Mouse (Mus musculus) midbrain, embryonic 12.5 days (tissue): ENCODE measurements around the gene Fgb. TPM values are rescaled to one million over a fixed set of nuclear protein-coding genes. Genes with fewer than 3 reads are reported as not detected.
A peak's percentile ranks its signal among the peaks of the same experiment; 100 is the strongest.

Experiments used
- ATAC-seq: fragments of 200-750 bp; cut with Nextera tagmentation; 2 replicates; pipeline ENCODE4 v1.8.0; 2017; ENCODE audit warnings: low read depth, moderate TSS enrichment, moderate library complexity; ENCODE audit not compliant: low FRiP score
- H3K27ac ChIP-seq: fragments of 300-500 bp; sonication (generic); replicated peaks from 2 replicates; pipeline ENCODE4 v1.5.1; 2016; ENCODE audit warnings: mild to moderate bottlenecking
- H3K27me3 ChIP-seq: fragments of 300-500 bp; sonication (generic); 2 replicates; pipeline ENCODE4 v1.6.1; 2016; ENCODE audit warnings: mild to moderate bottlenecking
- H3K36me3 ChIP-seq: fragments of 300-500 bp; sonication (generic); 2 replicates; pipeline ENCODE4 v1.6.1; 2016
- H3K4me1 ChIP-seq: fragments of 300-500 bp; sonication (generic); 2 replicates; pipeline ENCODE4 v1.6.1; 2016
- H3K4me2 ChIP-seq: fragments of 300-500 bp; sonication (generic); replicated peaks from 2 replicates; pipeline ENCODE4 v1.6.1; 2016; ENCODE audit warnings: mild to moderate bottlenecking, moderate library complexity
- H3K4me3 ChIP-seq: fragments of 300-500 bp; sonication (generic); 2 replicates; pipeline ENCODE4 v1.5.1; 2016; ENCODE audit warnings: mild to moderate bottlenecking
- H3K9ac ChIP-seq: fragments of 300-500 bp; sonication (generic); replicated peaks from 2 replicates; pipeline ENCODE4 v1.6.1; 2016; ENCODE audit warnings: mild to moderate bottlenecking, moderate library complexity
- H3K9me3 ChIP-seq: fragments of 300-500 bp; sonication (generic); 2 replicates; pipeline ENCODE4 v1.6.1; 2016; ENCODE audit warnings: mild to moderate bottlenecking
- WGBS: fragments of 180-500 bp; shearing (Covaris S2); methylation state at CpG from one replicate; pipeline ENCODE4 v1.1.7; 2016; 5-methylcytosine and 5-hydroxymethylcytosine counted together
- polyA plus RNA-seq: library from polyadenylated mRNA; unstranded; fragments of >200 nt; fragmentation: Nextera tagmentation; extraction: Ambion mirVana; gene quantifications from 2 replicates; pipeline ENCODE4 v1.2.1, GENCODE M21; 2016

The Fgb gene
- polyA plus RNA-seq, 1 experiment from 2014 or later, result not detected

GRCm38 (mm10) chr3:83053758-83054157, 4.1 kb upstream of the Fgb start:
- Histone ChIP-seq H3K9ac (no peak overlapping the region), H3K9me3 (no peaks in the 10 kb centered on the region)

GRCm38 (mm10) chr3:83053126-83053525, 3.5 kb upstream of the Fgb start:
- Histone ChIP-seq H3K36me3 (peaks cover 10% of the 10 kb centered on the region), H3K9me3 (no peaks in the 10 kb centered on the region), H3K4me3 (no peak overlapping the region), H3K9ac (no peak overlapping the region), H3K4me2 (no peak overlapping the region), H3K4me1 (peaks cover 10% of the 10 kb centered on the region), H3K27ac (no peak overlapping the region), H3K27me3 (no peaks in the 10 kb centered on the region)
- ATAC-seq, result no peak
- 90% methylated on average over 7 of the region's 7 CpGs for WGBS

More at GRCm38 (mm10) chr3:83053758-83054157, 4.1 kb upstream of the Fgb start:
- H3K36me3 ChIP-seq, result peaks cover 15% of the 10 kb centered on the region
- no peaks in the 10 kb centered on the region for H3K27me3 ChIP-seq
- ATAC-seq, result no peak
- no peak overlapping the region for H3K27ac ChIP-seq
- H3K4me1 ChIP-seq, result peaks cover 10% of the 10 kb centered on the region
- WGBS, result 39% methylated on average over 10 of the region's 10 CpGs
- H3K4me2 ChIP-seq, result no peak overlapping the region
- no peak overlapping the region for H3K4me3 ChIP-seq

GRCm38 (mm10) chr3:83052102-83052501, 2.4 kb upstream of the Fgb start:
- H3K4me2 ChIP-seq, result no peak overlapping the region
- 84% methylated on average over 5 of the region's 5 CpGs for WGBS

DNA sequence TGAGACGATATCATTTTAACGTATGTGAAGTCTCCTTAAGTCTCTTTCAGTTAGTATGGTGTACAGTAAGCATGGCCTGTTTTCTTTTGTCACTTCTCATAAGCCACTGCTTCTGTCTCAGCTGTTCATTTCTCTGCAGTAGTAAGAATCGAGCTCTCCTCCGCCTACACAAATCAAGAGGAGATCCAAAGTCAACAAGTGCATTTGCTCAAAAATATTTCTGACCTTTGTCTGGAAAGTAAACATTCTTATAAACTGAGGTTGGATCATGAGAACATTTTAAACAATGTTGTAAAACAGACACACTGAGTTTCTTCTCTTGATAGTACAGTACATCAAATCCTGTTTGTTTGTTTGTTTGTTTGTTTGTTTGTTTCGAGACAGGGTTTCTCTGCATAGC, 998 bp upstream of the Fgb start:
- no peaks in the 10 kb centered on the region for H3K4me1 ChIP-seq
- no peak overlapping the region for H3K4me3 ChIP-seq
- H3K27ac ChIP-seq, result no peak overlapping the region
- no peak overlapping the region for H3K4me2 ChIP-seq
- H3K27me3 ChIP-seq, result no peaks in the 10 kb centered on the region
- H3K9me3 ChIP-seq, result no peaks in the 10 kb centered on the region
- no peak overlapping the region for H3K9ac ChIP-seq
- ATAC-seq, result no peak
- WGBS, result 84% methylated on average over 5 of the region's 5 CpGs
- no peaks in the 10 kb centered on the region for H3K36me3 ChIP-seq

More at GRCm38 (mm10) chr3:83052102-83052501, 2.4 kb upstream of the Fgb start:
- Histone ChIP-seq H3K4me3 (no peak overlapping the region), H3K27me3 (no peaks in the 10 kb centered on the region), H3K36me3 (peaks cover 1% of the 10 kb centered on the region; the same call in 1 of the 2 replicates), H3K4me1 (peaks cover 10% of the 10 kb centered on the region), H3K9ac (no peak overlapping the region), H3K9me3 (no peaks in the 10 kb centered on the region), H3K27ac (no peak overlapping the region)
- no peak for ATAC-seq

GRCm38 (mm10) chr3:83046649-83047048, 3.0 kb downstream of the Fgb start:
- Histone ChIP-seq H3K27ac (no peak overlapping the region), H3K9ac (no peak overlapping the region), H3K36me3 (no peaks in the 10 kb centered on the region), H3K4me3 (no peak overlapping the region), H3K4me1 (no peaks in the 10 kb centered on the region), H3K4me2 (no peak overlapping the region), H3K27me3 (no peaks in the 10 kb centered on the region), H3K9me3 (no peaks in the 10 kb centered on the region)
- no peak for ATAC-seq
- WGBS, result 85% methylated on average over 11 of the region's 11 CpGs

DNA sequence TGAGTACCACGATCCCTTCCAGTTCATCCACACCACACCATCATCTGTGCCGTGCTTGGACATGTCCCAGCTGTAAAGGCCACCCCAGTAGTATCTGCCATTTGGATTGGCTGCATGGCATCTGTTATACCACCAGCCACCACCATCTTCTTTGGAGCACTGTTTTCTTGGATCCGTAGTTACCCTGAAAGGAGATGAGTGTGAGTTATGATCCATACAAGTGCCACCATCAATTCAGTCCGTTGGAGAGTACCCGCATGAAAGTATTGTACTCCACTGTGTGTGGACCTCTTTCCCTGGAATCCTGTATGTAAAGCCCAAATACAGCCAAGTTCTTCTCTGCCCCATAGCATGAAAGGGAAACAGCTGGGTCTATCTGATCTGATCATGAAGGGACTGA, 7.2 kb downstream of the Fgb start:
- Histone ChIP-seq H3K4me1 (no peaks in the 10 kb centered on the region), H3K4me2 (no peak overlapping the region), H3K36me3 (no peaks in the 10 kb centered on the region), H3K9me3 (no peaks in the 10 kb centered on the region), H3K9ac (no peak overlapping the region), H3K4me3 (no peak overlapping the region), H3K27ac (no peak overlapping the region), H3K27me3 (no peaks in the 10 kb centered on the region)
- WGBS, result 92% methylated on average over 5 of the region's 5 CpGs
- no peak for ATAC-seq

DNA sequence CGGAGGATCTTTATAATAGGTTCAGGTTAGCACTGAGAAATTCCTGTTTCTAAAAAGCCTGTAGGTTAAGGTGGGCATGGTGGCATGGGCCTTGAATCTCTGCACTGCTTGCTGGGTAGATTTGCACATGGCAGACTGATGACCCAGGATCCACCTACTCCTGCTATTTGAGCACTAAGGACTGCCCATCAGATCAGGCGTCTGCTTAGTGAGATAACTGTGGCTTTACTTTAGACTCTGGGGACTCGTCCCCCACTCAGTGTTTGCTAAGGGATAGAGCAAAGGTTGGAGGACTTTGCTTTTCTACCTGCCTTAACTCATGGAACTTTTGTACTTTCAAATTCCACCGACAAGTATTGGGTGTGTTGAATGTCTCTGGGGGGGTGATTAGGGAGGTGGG, 10.0 kb downstream of the Fgb start:
- no peak overlapping the region for H3K9ac ChIP-seq
- WGBS, result 75% methylated on average over 4 of the region's 4 CpGs
- H3K4me3 ChIP-seq, result no peak overlapping the region
- no peak for ATAC-seq
- H3K4me2 ChIP-seq, result no peak overlapping the region
- H3K36me3 ChIP-seq, result no peaks in the 10 kb centered on the region
- no peak overlapping the region for H3K27ac ChIP-seq
- no peaks in the 10 kb centered on the region for H3K27me3 ChIP-seq
- no peaks in the 10 kb centered on the region for H3K9me3 ChIP-seq
- H3K4me1 ChIP-seq, result no peaks in the 10 kb centered on the region

GRCm38 (mm10) chr3:83038865-83039264, 10.8 kb downstream of the Fgb start:
- no peaks in the 10 kb centered on the region for H3K27me3 ChIP-seq
- no peak overlapping the region for H3K4me3 ChIP-seq
- H3K4me1 ChIP-seq, result no peaks in the 10 kb centered on the region
- H3K9me3 ChIP-seq, result no peaks in the 10 kb centered on the region
- no peaks in the 10 kb centered on the region for H3K36me3 ChIP-seq
- no peak overlapping the region for H3K9ac ChIP-seq
- ATAC-seq, result no peak
- WGBS, result 79% methylated on average over 2 of the region's 2 CpGs
- no peak overlapping the region for H3K27ac ChIP-seq
- H3K4me2 ChIP-seq, result no peak overlapping the region

DNA sequence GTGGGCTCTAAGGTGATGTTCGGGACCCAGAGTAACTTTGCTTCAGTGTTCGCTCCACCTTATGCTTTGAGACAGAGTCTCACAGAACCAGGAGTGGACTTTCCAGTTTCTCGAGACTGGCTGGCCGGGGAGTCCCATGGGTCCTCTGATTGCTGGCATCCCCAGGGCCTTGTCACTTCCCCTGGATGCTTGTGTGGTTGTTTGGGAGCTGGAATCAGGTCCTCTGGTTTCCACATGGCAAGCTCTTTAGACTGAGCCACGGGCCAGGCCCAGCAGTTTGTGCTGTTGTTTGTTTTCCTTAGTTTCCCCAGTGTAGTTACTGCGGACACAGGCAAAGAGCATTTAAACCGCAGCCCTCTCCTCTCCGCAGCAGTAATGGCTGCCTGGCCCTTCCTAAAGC, 15.9 kb downstream of the Fgb start:
- no peaks in the 10 kb centered on the region for H3K27me3 ChIP-seq
- H3K36me3 ChIP-seq, result no peaks in the 10 kb centered on the region
- 0 out of 2 replicates have a peak, but pooled peaks cover 3% of the 10 kb centered on the region for H3K4me1 ChIP-seq
- WGBS, result 78% methylated on average over 8 of the region's 8 CpGs
- no peak overlapping the region for H3K4me2 ChIP-seq
- no peak for ATAC-seq
- H3K9me3 ChIP-seq, result no peaks in the 10 kb centered on the region
- no peak overlapping the region for H3K27ac ChIP-seq
- H3K9ac ChIP-seq, result no peak overlapping the region
- no peak overlapping the region for H3K4me3 ChIP-seq

DNA sequence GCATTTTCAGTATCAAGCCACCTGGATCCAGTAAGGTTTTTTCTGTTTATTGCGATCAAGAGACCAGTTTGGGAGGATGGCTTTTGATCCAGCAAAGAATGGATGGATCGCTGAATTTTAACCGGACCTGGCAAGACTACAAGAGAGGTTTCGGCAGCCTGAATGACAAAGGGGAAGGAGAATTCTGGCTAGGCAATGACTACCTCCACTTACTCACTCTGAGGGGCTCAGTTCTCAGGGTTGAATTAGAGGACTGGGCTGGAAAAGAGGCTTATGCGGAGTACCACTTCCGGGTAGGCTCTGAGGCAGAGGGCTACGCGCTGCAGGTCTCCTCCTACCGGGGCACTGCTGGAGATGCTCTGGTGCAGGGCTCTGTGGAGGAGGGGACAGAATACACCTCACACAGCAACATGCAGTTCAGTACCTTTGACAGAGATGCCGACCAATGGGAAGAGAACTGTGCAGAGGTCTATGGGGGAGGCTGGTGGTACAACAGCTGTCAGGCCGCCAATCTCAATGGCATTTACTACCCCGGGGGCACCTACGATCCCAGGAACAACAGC, 16.8 kb downstream of the Fgb start:
- Histone ChIP-seq H3K4me3 (peak overlapping the region; percentile 13; the same call in 1 of the 2 replicates), H3K27me3 (no peaks in the 10 kb centered on the region), H3K4me2 (peak overlapping the region; percentile 38), H3K4me1 (0 out of 2 replicates have a peak, but pooled peaks cover 3% of the 10 kb centered on the region), H3K9me3 (no peaks in the 10 kb centered on the region), H3K9ac (no peak overlapping the region), H3K36me3 (no peaks in the 10 kb centered on the region), H3K27ac (no peak overlapping the region)
- ATAC-seq, result peak; percentile 54; the same call in 1 of the 2 replicates
- 40% methylated on average over 13 of the region's 13 CpGs for WGBS

DNA sequence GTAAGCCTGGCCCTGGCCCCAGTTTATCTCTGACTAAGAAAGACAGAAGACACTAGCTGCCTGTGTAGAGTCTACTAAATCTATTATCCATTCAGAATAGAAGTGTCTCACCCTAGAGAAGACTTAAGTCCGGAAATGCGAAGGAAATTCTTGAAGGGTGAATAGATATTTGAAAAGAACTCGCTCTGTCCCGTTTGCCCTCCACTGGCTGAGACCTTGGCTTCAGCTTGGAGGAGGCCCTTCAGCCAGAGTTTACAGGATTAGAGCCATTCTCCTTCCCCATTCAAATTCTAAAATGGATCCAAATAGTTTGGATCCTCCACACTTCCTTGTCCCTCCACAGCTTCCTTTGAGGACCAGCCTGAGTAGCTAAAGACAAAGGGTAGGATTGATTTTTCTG, 19.3 kb downstream of the Fgb start:
- 78% methylated on average over 4 of the region's 4 CpGs for WGBS
- Histone ChIP-seq H3K27me3 (no peaks in the 10 kb centered on the region), H3K4me1 (0 out of 2 replicates have a peak, but pooled peaks cover 3% of the 10 kb centered on the region), H3K36me3 (no peaks in the 10 kb centered on the region), H3K9me3 (no peaks in the 10 kb centered on the region), H3K4me2 (no peak overlapping the region), H3K9ac (no peak overlapping the region), H3K27ac (no peak overlapping the region), H3K4me3 (no peak overlapping the region)
- no peak for ATAC-seq

DNA sequence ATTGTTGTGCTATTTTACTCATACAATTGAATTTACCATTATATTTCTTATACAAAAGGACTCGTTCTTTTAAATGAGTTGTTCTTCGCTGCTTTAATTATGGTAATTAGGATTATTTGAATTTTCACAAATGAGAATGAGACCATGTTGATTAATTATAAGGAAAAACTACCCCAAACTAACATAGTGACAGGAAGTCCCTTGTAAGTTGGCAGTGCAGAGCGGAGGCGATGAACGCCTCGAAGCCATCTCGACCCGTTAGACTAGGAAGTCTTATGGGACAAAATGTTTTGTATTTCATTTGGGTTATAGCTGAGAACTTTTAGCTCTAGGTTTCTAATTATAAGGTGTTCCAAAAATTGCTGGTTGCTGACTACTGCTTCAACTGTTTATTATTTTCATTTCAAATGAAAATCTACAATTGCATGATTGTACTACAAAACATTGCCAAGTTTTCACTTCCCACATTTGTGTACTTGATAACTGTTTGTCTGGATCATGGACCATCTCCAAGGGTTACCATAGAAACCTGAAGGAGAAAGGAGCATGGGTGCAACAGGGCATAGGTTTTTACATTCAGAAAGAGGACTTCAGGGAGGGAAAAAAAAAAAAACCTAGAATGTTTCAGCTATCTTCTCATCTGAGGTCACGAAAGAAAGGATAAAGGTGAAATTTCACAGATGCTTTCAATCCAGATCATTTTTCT, 22.0 kb downstream of the Fgb start:
- H3K4me1 ChIP-seq, result no peaks in the 10 kb centered on the region

More for the DNA sequence above, 22.0 kb downstream of the Fgb start:
- no peak overlapping the region for H3K4me2 ChIP-seq
- H3K36me3 ChIP-seq, result no peaks in the 10 kb centered on the region
- H3K4me3 ChIP-seq, result no peak overlapping the region
- no peak overlapping the region for H3K27ac ChIP-seq
- 91% methylated on average over 9 of the region's 9 CpGs for whole genome bisulfite sequencing
- no peak for ATAC-seq
- H3K9ac ChIP-seq, result no peak overlapping the region
- no peaks in the 10 kb centered on the region for H3K9me3 ChIP-seq
- no peaks in the 10 kb centered on the region for H3K27me3 ChIP-seq
